Mouse (Mus musculus) layer of hippocampus, adult 11-12 months (tissue): ENCODE results near the gene Men1.

Source experiments
- DNase-seq: peaks from one replicate; pipeline ENCODE4 v3.0.0; 2022; ENCODE audit warnings: low spot score

The Men1 gene

GRCm38 (mm10) chr19:6339890-6340504 lies 5.2 kb downstream of the Men1 start:
- no peak for DNase-seq

- DNase-seq: peak; percentile 71
These were observed 6.0 kb downstream of the Men1 start, which contains the start of gene Map4k2 for GRCm38 (mm10) chr19:6340524-6341452. TSS of gene Map4k2 (plus strand) at chr19:6341135.

- DNase-seq: no peak
These were observed 6.8 kb downstream of the Men1 start for GRCm38 (mm10) chr19:6341453-6342077.

GRCm38 (mm10) chr19:6342276-6342933 lies 7.6 kb downstream of the Men1 start:
- no peak for DNase-seq

- no peak for DNase-seq
These were observed 8.5 kb downstream of the Men1 start for GRCm38 (mm10) chr19:6343066-6343925.

GRCm38 (mm10) chr19:6343996-6344395 lies 9.2 kb downstream of the Men1 start:
- no peak for DNase-seq

- no peak for DNase-seq
These were observed 11.2 kb downstream of the Men1 start for GRCm38 (mm10) chr19:6346023-6346422.

GRCm38 (mm10) chr19:6346661-6347060 lies 11.9 kb downstream of the Men1 start:
- no peak for DNase-seq

GRCm38 (mm10) chr19:6347615-6348014 lies 12.8 kb downstream of the Men1 start:
- DNase-seq: no peak

GRCm38 (mm10) chr19:6348717-6349116 lies 13.9 kb downstream of the Men1 start:
- no peak for DNase-seq

- no peak for DNase-seq
These were observed 14.6 kb downstream of the Men1 start for GRCm38 (mm10) chr19:6349215-6349983.

- DNase-seq: no peak
These were observed 16.8 kb downstream of the Men1 start for GRCm38 (mm10) chr19:6351431-6352106.

- DNase-seq: no peak
These were observed 17.3 kb downstream of the Men1 start for GRCm38 (mm10) chr19:6352107-6352505.

GRCm38 (mm10) chr19:6354030-6354429 lies 19.3 kb downstream of the Men1 start:
- DNase-seq: no peak

GRCm38 (mm10) chr19:6361291-6361690 lies 26.5 kb downstream of the Men1 start:
- DNase-seq: no peak

GRCm38 (mm10) chr19:6363091-6363410 lies 28.3 kb downstream of the Men1 start:
- no peak for DNase-seq

- peak; percentile 100 for DNase-seq
These were observed 28.8 kb downstream of the Men1 start, which contains the start of gene Sf1 for GRCm38 (mm10) chr19:6363411-6364240. TSS of gene Sf1 (plus strand) at chr19:6363690.

- DNase-seq: peak; percentile 91
These were observed 29.5 kb downstream of the Men1 start for GRCm38 (mm10) chr19:6364317-6364725.

- no peak for DNase-seq
These were observed 30.1 kb downstream of the Men1 start for GRCm38 (mm10) chr19:6364842-6365241.
